Mouse (Mus musculus) olfactory bulb, adult 2 months (tissue): Measurements from ENCODE around the gene 1600014C10Rik.

Experiments
- CTCF ChIP-seq: fragments of 200-500 bp; IDR thresholded peaks from 2 replicates; pipeline ENCODE4 v1.5.1; 2012; ENCODE audit warnings: low read depth, mild to moderate bottlenecking, low read length, moderate library complexity; ENCODE audit not compliant: insufficient read depth
- POLR2A ChIP-seq: fragments of 200-500 bp; IDR thresholded peaks from 2 replicates; pipeline ENCODE4 v1.6.1; 2012; ENCODE audit warnings: mild to moderate bottlenecking, low read depth, low read length, moderate library complexity; ENCODE audit not compliant: insufficient read depth

- TF ChIP-seq CTCF: no peak
- no peak for TF ChIP-seq POLR2A
Observed at GRCm38 (mm10) chr7:38209478-38210152, 26.6 kb downstream of the 1600014C10Rik start.
